Mouse (Mus musculus): Measurements from ENCODE around the gene Olfr49.

DNA sequence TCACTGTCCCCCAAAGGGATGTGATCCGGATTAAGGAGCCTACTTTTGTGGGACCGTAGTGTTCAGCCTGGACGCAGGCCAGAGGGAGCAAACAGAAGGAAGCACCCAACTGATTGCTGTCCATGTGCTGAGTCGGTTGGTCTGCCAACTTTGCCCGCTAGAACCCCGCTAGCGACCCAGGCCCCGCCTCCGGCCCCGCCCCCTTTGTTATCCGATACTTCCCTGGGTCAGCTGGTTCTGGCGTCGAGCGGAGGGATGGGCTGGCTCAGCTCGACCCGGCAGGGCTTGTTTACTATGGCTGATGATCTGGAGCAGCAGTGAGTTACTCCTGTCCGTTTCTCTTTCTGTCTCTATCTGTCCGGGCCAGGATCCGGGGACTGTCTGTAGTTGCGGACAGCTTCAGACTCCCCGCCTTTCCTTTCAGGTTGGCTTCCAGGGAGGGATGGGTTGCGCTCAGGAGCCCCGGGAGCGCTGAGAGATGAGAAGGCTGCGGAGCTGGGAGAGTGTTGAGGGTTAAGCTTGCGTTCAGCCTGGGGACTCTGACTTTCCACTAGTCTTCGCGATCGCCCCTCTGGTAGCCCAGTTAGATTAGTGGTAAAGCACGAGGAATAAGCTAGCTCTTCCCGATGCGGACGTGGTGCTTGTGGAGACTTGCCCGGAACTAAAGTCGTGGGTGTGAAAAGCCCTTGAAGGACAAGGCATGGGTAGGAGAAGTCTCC lies 25.6 kb downstream of the Olfr49 start:
- TF ChIP-seq CTCF (IDR thresholded peaks at IDR 0.05; ENCODE audit: extremely low read depth, insufficient read length, insufficient replicate concordance, low read depth, low read length) (no peak), POLR2A (IDR thresholded peaks at IDR 0.05; ENCODE audit: low read depth, low read length) (peak; percentile 74; the same call in 1 of the 2 replicates)

Data from small intestine, adult 2 months (tissue).